Mouse (Mus musculus) forebrain, embryonic 15.5 days (tissue): ENCODE data around the gene Zbtb48. TPM values are rescaled to one million over a fixed set of nuclear protein-coding genes. Genes with fewer than 3 reads are reported as not detected.
A peak's percentile ranks its signal among the peaks of the same experiment; 100 is the strongest.

ENCODE experiments used
- ATAC-seq: fragments of 200-750 bp; cut with Nextera tagmentation; replicated peaks from 2 replicates; pipeline ENCODE4 v1.8.0; 2017; ENCODE audit warnings: mild to moderate bottlenecking, moderate TSS enrichment, moderate library complexity
- H3K27ac ChIP-seq: fragments of 300-500 bp; sonication (generic); replicated peaks from 2 replicates; pipeline ENCODE4 v1.5.1; 2015; ENCODE audit warnings: mild to moderate bottlenecking, inconsistent platforms
- H3K27me3 ChIP-seq: fragments of 300-500 bp; sonication (generic); 2 replicates; pipeline ENCODE4 v1.6.1; 2015; ENCODE audit warnings: inconsistent platforms
- H3K36me3 ChIP-seq: fragments of 300-500 bp; sonication (generic); 2 replicates; pipeline ENCODE4 v1.6.1; 2015; ENCODE audit warnings: mild to moderate bottlenecking, inconsistent platforms
- H3K4me1 ChIP-seq: fragments of 300-500 bp; sonication (generic); 2 replicates; pipeline ENCODE4 v1.6.1; 2015; ENCODE audit warnings: inconsistent platforms
- H3K4me2 ChIP-seq: fragments of 300-500 bp; sonication (generic); replicated peaks from 2 replicates; pipeline ENCODE4 v1.6.1; 2015; ENCODE audit warnings: mild to moderate bottlenecking, inconsistent platforms
- H3K4me3 ChIP-seq: fragments of 300-500 bp; sonication (generic); 2 replicates; pipeline ENCODE4 v1.5.1; 2015; ENCODE audit warnings: mild to moderate bottlenecking, inconsistent platforms
- H3K9ac ChIP-seq: fragments of 300-500 bp; sonication (generic); replicated peaks from 2 replicates; pipeline ENCODE4 v1.6.1; 2015; ENCODE audit warnings: mild to moderate bottlenecking, inconsistent platforms
- H3K9me3 ChIP-seq: fragments of 300-500 bp; sonication (generic); 2 replicates; pipeline ENCODE4 v1.6.1; 2016; ENCODE audit warnings: inconsistent platforms
- WGBS: fragments of 180-500 bp; shearing (Covaris S2); methylation state at CpG from one replicate; pipeline ENCODE4 v1.1.7; 2015; ENCODE audit warnings: mixed read lengths; 5-methylcytosine and 5-hydroxymethylcytosine counted together
- polyA plus RNA-seq: library from polyadenylated mRNA; unstranded; fragments of >200 nt; fragmentation: Nextera tagmentation; extraction: Ambion mirVana; gene quantifications from 2 replicates; pipeline ENCODE4 v1.2.1, GENCODE M21; 2015

Zbtb48 gene
- polyA plus RNA-seq, 1 experiment from 2014 or later = 21.5 TPM

DNA sequence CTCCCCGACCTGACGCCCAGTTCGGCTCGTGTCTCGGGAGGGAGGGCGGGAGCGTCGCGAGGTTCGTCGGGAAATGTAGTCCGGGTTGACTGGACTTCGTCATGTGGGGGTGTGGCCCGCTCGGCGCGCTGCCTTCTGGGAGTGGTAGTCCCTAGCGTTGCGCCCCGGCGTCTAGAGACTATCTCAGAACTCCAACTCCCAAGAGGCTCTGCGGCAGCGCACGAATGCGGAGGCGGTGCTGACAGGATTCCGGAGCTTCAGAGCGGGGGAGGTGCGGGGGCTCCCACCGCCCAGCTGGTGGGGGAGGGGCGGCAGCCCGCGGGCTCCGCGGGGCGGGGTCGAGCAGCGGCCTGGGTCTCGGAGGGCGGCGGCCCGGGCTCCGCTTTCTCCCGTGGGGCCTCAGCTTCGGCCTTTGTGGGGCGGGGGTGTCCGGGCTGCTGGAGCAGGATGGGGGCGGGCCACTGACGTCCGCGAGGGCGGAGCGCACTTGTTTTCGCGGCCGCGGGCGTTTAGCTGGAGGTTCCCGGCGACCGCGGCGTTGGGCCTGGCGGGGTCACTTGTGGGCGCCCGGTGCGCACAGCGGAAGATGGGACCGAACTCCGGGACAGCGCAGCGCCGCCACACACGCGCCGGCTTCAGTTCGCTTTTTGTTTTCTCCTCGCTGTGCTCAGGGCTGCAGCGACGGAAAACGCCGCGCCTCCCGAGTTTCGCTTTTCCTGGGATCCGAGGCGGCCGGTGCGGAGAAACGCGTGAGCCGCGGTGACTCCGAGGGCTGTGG, 31.1 kb downstream of the Zbtb48 start, which contains the start of gene Phf13:
Gene Phf13, minus strand, starts transcription at position 86 of the 778 bp plus-strand sequence.
- H3K4me3 ChIP-seq = peak within 1 kb of the TSS; percentile 99
- ATAC-seq = peak; percentile 98
- H3K27ac ChIP-seq = peak within 1 kb of the TSS; percentile 90
- no peaks in the 10 kb centered on the region for H3K27me3 ChIP-seq
- H3K36me3 ChIP-seq = peaks cover 11% of the 10 kb centered on the region
- H3K4me2 ChIP-seq = peak within 1 kb of the TSS; percentile 88
- WGBS = under 1% methylated on average over 87 of the region's 94 CpGs
- peak within 1 kb of the TSS; percentile 89 for H3K9ac ChIP-seq
- H3K4me1 ChIP-seq = peaks cover 29% of the 10 kb centered on the region
- no peaks in the 10 kb centered on the region for H3K9me3 ChIP-seq

DNA sequence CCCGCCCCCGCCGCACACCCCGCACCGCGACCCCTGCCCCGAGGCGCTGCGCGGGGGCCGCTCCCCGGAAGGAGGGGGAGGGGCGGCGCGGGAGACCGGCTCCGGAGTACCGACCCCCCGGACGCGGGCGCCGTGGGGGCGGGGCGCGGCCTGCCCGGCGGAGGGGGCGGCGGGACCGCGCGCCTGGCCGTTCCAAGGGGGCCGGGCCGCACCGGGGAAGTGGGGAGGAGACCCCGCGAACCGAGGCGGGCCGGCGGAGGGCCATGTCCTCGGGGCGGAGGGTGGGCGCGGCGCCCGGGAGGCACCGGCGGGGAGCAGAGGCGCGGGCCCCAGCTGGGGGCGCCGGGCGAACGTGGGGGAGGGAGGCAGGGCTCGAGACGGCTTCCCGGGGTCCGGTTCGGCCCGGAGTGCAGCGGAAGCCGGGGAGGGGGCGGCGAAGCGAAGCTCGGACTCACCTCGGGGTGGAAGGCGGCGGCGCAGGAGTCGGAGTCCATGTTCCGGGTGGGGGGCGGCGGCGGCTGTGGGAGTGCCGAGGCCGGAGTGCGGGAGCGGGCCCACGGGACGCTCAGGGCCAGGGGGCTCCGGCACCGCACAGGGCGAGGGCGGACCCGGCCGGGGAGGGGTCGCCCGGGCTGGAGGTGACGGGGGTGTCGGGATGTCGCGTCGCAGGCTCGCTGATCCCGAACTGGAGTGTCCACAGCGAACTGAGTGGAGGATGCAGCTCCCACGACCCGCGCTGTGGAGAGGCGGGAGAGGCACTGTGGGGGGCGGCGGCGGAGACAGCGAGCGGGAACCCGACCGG, 31.9 kb downstream of the Zbtb48 start:
- peak overlapping the region; percentile 99 for H3K4me3 ChIP-seq
- no peaks in the 10 kb centered on the region for H3K27me3 ChIP-seq
- peak overlapping the region; percentile 65 for H3K27ac ChIP-seq
- H3K4me1 ChIP-seq = peaks cover 29% of the 10 kb centered on the region
- H3K9ac ChIP-seq = peak overlapping the region; percentile 89
- H3K36me3 ChIP-seq = peaks cover 19% of the 10 kb centered on the region
- H3K9me3 ChIP-seq = no peaks in the 10 kb centered on the region
- peak; percentile 63 for ATAC-seq
- WGBS = under 1% methylated on average over 90 of the region's 111 CpGs
- peak overlapping the region; percentile 88 for H3K4me2 ChIP-seq

DNA sequence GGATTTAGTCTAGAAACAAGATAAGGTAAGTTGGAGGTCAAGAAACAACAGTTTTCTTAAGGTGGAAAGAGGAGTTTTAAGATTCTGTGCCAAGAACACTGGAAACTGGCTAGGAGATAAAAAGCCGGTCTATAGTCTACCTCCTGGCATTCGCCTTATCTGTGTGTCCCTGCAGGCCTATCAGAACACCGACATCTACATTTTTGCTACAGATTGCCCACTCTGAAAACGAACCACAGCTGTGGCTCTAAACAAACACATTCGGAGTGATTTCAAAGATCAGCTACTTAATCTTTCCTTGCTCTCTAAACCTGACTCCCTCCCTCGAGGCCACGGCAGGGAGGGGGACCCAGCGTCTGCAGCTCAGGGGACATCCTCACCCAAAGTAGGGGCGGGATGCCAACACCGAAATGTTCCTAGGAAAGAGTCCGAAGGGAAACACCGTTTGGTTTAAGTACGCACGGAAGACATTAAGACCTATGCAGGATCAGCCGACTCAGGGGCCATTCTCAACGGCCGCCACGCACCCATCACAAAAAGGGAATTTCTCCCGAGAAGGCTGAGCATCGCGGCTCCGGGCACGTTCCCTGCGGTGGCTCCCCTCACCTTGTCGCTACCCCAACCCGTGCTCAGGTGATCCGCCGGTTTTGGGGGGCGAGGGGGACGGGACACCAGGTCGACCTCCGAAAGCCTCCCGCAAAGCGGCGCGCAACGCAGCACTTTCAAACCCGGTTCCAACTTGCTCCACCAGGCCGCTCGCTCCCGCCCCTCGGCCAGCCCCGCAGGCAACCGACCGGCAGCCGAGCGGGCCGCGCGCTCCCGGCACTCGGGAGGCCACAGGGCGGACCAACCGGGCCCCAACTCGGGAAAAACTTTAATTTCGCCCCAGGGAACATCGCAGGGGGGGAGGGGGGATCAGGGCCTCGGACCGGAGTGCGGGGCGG, 33.0 kb downstream of the Zbtb48 start:
- no peak for ATAC-seq
- Histone ChIP-seq H3K4me1 (peaks cover 29% of the 10 kb centered on the region), H3K9me3 (no peaks in the 10 kb centered on the region), H3K27me3 (no peaks in the 10 kb centered on the region), H3K36me3 (peaks cover 23% of the 10 kb centered on the region), H3K9ac (peak overlapping the region; percentile 89), H3K4me2 (peak overlapping the region; percentile 88), H3K4me3 (peak overlapping the region; percentile 99), H3K27ac (no peak overlapping the region)
- under 1% methylated on average over 55 of the region's 61 CpGs for WGBS

DNA sequence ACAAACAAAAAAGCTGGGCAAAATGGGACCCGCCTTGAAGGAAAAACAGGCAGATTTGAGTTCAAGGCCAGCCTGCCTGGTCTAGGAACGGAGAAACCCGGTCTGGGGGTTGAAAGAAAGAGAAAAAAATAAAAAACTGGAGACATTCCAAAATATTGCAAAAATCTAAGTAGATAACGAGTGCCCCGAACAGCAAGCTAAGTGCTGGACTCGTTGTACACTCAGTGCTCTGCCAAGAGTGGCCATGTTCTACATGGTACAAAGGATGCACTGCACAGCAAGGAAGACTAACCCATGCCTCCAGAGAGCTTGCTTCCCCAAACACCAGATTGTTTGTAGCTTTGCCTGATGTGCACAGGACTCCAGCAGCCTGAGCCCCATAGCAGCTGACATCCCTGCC, 34.4 kb downstream of the Zbtb48 start:
- H3K9ac ChIP-seq = no peak overlapping the region
- H3K27me3 ChIP-seq = no peaks in the 10 kb centered on the region
- H3K4me3 ChIP-seq = no peak overlapping the region
- no peak for ATAC-seq
- no peak overlapping the region for H3K4me2 ChIP-seq
- no peaks in the 10 kb centered on the region for H3K9me3 ChIP-seq
- WGBS = 69% methylated on average over 6 of the region's 6 CpGs
- peaks cover 23% of the 10 kb centered on the region for H3K36me3 ChIP-seq
- no peak overlapping the region for H3K27ac ChIP-seq
- peaks cover 32% of the 10 kb centered on the region for H3K4me1 ChIP-seq

DNA sequence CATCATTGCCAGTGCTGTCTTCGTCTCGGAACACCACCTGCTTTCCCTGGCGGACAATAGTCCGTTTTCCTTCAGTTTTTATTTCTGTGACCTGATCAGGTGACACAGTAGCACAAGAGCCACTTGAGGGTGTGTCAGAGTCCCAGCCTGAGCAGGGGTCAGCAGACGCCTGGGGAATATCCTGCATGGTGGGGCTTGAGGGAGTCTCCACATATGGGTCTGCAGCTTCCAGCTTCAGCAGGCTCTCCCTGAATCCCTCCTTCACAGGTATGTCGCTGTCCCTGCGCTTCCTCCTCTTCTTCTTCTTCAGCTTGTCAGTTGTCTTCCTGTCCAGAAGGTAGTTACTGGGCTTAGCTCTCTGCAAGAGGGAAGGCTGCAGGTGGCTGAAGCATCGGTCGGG, 35.4 kb downstream of the Zbtb48 start:
- WGBS = 92% methylated on average over 9 of the region's 9 CpGs
- Histone ChIP-seq H3K4me2 (no peak overlapping the region), H3K27ac (no peak overlapping the region), H3K9me3 (no peaks in the 10 kb centered on the region), H3K27me3 (no peaks in the 10 kb centered on the region), H3K4me3 (no peak overlapping the region), H3K9ac (no peak overlapping the region), H3K4me1 (peaks cover 33% of the 10 kb centered on the region), H3K36me3 (peaks cover 23% of the 10 kb centered on the region)
- no peak for ATAC-seq

DNA sequence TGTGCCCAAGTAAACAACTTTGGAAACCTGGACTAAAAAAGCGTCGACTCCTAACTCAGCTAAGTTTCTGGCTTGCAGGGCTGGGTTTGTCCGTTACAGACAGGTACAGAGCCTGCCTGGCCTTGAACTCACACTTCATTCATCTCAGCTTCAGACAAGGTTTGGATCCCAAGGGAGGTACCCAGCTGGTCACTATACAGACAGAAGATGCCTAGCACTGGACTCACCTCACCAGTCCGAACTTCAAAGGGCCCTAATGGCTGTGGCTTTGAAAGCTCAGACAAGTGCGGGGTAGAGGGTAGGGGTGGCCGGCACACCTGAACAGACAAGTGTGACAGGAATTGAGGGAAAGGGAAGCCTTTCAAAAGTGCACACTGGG, 38.4 kb downstream of the Zbtb48 start:
- Histone ChIP-seq H3K27ac (0 out of 2 replicates have a peak overlapping the region, but pooled peaks have one; percentile 6), H3K36me3 (peaks cover 23% of the 10 kb centered on the region), H3K4me3 (peak overlapping the region; percentile 57), H3K9ac (peak overlapping the region; percentile 92; the same call in 1 of the 2 replicates), H3K4me1 (peaks cover 30% of the 10 kb centered on the region), H3K4me2 (peak overlapping the region; percentile 67; the same call in 1 of the 2 replicates), H3K9me3 (no peaks in the 10 kb centered on the region), H3K27me3 (no peaks in the 10 kb centered on the region)
- peak; percentile 18; the same call in 1 of the 2 replicates for ATAC-seq
- WGBS = 30% methylated on average over 6 of the region's 6 CpGs

DNA sequence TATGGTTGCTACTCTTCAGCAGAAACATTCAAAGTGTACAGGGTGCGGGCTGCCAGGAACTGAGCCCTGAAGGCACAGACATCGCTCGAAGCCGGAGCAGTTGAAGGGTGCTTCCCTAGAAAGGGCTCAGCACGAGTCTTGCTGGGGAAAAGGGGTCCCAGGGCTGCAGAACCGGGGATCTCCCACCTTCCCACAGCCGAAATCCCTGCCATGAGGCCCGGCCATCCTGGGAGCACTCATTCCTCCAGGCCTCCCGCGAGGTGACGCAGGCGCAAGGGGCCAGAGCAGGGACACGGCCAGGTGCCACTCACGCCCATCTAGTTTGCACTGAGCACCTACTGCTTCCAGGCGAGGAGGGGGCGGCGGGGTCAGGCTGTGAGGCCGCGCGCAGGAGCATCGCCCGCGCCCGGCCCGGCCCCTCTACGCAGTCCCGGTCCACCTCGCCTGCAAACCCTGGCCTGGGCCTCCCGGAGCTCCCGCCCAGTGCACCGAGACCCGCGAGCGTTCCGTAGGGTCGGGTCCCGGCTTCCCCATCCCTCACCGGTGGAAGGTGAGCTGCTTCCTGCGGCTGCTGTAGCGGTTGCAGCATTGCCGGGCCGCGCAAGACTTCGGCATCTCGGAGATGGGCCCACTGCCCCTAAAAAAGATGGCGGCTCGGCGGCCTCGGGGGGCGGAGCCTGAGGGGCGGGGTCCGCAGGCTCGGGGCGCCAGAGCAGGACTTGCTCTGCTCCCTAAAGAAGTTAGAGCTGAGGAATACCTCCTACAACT, 38.9 kb downstream of the Zbtb48 start, which contains the start of gene Thap3:
Gene Thap3, minus strand, starts transcription at position 656 of the 768 bp plus-strand sequence.
- Histone ChIP-seq H3K4me3 (peak within 1 kb of the TSS; percentile 57), H3K9me3 (no peaks in the 10 kb centered on the region), H3K27ac (peak within 1 kb of the TSS; percentile 84), H3K36me3 (peaks cover 23% of the 10 kb centered on the region), H3K4me1 (peaks cover 25% of the 10 kb centered on the region), H3K4me2 (peak within 1 kb of the TSS; percentile 67), H3K9ac (peak within 1 kb of the TSS; percentile 92), H3K27me3 (no peaks in the 10 kb centered on the region)
- WGBS = 1% methylated on average over 54 of the region's 54 CpGs
- peak; percentile 82 for ATAC-seq

DNA sequence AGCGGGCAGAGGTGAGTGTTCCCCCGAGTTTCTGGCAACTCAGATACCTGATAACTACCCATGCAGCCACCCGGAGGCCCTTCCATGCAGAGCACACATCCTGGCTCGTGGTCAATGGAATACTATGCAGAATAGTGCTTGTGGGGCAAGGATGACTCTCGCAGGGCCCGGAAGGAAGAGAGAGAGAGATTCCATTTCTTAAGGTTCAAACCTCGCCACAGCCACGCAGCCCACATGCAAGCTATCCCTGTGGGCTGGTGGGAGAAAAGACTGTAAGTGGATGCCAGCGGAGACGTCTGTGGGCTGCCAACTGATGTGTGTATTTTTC, 39.5 kb downstream of the Zbtb48 start:
- peak overlapping the region; percentile 92 for H3K9ac ChIP-seq
- WGBS = 21% methylated on average over 10 of the region's 10 CpGs
- H3K27me3 ChIP-seq = no peaks in the 10 kb centered on the region
- H3K27ac ChIP-seq = peak overlapping the region; percentile 84
- peaks cover 27% of the 10 kb centered on the region for H3K36me3 ChIP-seq
- H3K4me3 ChIP-seq = peak overlapping the region; percentile 57
- no peaks in the 10 kb centered on the region for H3K9me3 ChIP-seq
- H3K4me1 ChIP-seq = peaks cover 20% of the 10 kb centered on the region
- ATAC-seq = no peak; the same call in 1 of the 2 replicates
- peak overlapping the region; percentile 67 for H3K4me2 ChIP-seq

DNA sequence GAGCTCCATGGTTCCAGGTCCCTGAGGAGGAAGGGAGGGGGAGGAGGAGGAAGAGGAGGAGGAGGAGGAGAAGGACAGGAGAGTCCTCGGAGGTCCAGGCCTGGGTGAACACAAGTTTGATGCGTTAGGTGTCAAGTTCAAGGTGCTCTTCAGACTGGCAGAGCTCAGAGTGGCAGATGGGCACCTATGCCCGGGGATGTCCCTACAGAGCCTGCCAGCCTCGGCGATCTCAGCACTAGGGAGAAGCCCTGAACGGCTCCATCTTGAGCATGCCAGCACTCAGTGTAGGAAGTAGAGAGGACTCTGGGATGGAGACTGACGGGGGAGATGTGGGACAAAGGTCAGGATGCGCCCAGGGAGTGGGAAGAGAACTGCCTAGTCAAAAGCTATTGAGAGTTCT, 40.8 kb downstream of the Zbtb48 start:
- Histone ChIP-seq H3K9ac (no peak overlapping the region), H3K4me3 (no peak overlapping the region), H3K4me2 (no peak overlapping the region), H3K36me3 (peaks cover 26% of the 10 kb centered on the region), H3K9me3 (no peaks in the 10 kb centered on the region), H3K27ac (no peak overlapping the region), H3K27me3 (no peaks in the 10 kb centered on the region), H3K4me1 (peaks cover 19% of the 10 kb centered on the region)
- no peak for ATAC-seq
- 74% methylated on average over 8 of the region's 8 CpGs for WGBS

DNA sequence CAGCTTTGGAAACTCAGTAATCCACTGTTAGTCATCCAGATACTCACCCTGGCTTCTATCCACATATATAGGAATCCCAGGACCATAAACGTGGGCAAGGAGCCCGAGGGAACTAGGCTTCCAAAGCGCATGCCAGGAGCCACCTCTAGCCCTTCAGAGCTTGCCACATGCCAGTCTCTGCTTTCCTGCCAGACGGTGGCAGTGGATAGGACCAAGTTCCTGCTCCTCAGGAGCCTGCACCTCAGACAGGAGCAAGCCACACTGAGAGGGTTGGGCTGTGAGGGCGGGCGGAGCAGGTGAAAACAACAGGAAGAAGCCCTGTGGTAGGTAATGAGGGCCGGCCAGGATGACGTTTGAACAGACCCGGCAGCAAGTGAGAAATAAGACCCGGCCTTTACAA, 41.6 kb downstream of the Zbtb48 start:
- Histone ChIP-seq H3K27me3 (no peaks in the 10 kb centered on the region), H3K4me3 (no peak overlapping the region), H3K9ac (no peak overlapping the region), H3K36me3 (peaks cover 18% of the 10 kb centered on the region), H3K9me3 (no peaks in the 10 kb centered on the region), H3K4me2 (no peak overlapping the region), H3K27ac (no peak overlapping the region), H3K4me1 (peaks cover 19% of the 10 kb centered on the region)
- no peak for ATAC-seq
- 47% methylated on average over 10 of the region's 10 CpGs for WGBS

DNA sequence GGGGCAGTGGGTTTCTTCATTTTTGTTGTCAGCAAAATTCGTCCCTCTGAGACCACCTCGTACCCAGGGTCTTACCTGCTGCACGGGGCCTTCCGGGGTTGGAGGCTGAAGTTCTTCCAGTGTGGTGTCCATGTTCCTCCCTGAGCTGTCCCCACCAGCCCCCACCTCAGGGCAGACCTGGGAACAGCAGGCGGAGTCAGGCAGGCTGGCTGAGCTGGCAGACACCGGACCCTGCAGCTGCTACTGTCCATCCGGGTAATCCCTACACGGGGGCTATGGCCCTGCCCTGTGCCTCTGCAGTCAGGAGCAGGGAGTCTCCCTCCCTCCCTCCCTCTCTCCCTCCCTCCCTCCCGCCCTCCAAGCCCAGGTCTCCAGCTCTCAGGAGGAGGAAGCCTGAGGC, 43.9 kb downstream of the Zbtb48 start:
- Histone ChIP-seq H3K4me2 (no peak overlapping the region), H3K36me3 (peaks cover 22% of the 10 kb centered on the region), H3K4me3 (no peak overlapping the region), H3K27ac (no peak overlapping the region), H3K9ac (no peak overlapping the region), H3K4me1 (peaks cover 19% of the 10 kb centered on the region), H3K9me3 (no peaks in the 10 kb centered on the region), H3K27me3 (no peaks in the 10 kb centered on the region)
- WGBS = 27% methylated on average over 9 of the region's 9 CpGs
- no peak for ATAC-seq
